Mouse (Mus musculus): ENCODE measurements at regions not wholly inside any gene's neighbourhood (a gene's known extent, or its start where the extent isn't known, plus 50 kb on each side); places are given as distances from the start of the nearest gene placed in this dataset.

DNA sequence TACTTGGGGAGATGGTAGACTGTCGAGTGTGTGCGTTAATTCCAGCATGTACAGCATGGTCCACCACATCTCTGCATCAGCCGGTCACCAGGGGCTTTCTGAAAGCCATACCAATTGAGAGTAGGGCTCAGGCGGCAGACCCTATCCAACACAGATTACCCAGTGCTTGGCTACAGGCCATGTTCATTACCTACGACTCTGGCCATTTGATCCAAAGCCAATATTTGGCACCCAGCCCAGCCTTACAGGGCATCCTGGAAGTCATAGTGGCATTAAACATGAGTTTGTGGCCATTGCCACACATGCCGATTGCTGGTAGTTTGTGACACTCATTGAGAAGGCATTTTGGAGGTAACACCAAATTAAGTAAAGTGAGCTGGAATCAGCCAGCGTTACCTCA lies 111.8 kb upstream of the Rtl1 start:
- TF ChIP-seq GATA1 (IDR thresholded peaks at IDR 0.05; ENCODE audit: borderline replicate concordance, low read length) (no peak), CTCF (IDR thresholded peaks at IDR 0.05; ENCODE audit: low read depth, low read length) (no peak), POLR2AphosphoS5 (IDR thresholded peaks at IDR 0.05; ENCODE audit: insufficient replicate concordance, low read depth, low read length) (no peak)
